Mouse (Mus musculus): ENCODE results near the gene Gm13871. TPM values are rescaled to one million over a fixed set of nuclear protein-coding genes. Genes with fewer than 3 reads are reported as not detected.
"Not testable (repeated sequence)": the region's sequence is repeated elsewhere in the genome, so short reads cannot be mapped to it uniquely, and the experiment has no call there.

Gm13871 gene
- total RNA-seq (2021): not detected
- not detected in 2 replicates for polyA plus RNA-seq (2012; rRNA removed)
- long read RNA-seq: 0 reads

DNA sequence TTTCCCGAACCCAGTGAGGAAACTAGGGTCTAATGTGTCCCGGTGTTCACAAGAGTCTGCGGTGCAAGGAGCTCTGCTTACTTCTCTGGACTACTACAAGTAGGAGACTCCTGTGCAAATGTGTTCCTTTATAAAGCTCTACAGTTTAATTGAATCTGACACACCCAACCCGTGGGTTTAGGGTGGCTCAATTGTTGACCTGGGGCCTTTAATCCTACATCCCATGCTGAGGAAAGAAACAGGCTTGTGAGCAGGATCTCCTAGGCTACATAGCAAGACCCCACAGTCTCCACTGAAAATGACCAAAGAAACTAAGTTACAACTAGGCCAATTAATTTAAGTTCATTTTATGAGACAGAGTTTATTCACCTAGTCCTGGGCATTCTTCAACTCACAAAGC lies at the start of gene Gm13871:
Gene Gm13871 (minus strand): TSS at position 101 of the 400 bp plus-strand sequence.
- not testable (repeated sequence) for DNase-seq

GRCm38 (mm10) chr4:73950375-73950896 lies 44.7 kb upstream of the Gm13871 start, which contains the start of gene 2310002L09Rik:
2310002L09Rik (minus strand) TSS chr4:73950846.
- DNase-seq: no peak

GRCm38 (mm10) chr4:73920660-73921059 lies 14.9 kb upstream of the Gm13871 start, which contains the start of gene Gm11756:
Gm11756 (minus strand) TSS chr4:73920760.
- not testable (repeated sequence) for DNase-seq

DNA sequence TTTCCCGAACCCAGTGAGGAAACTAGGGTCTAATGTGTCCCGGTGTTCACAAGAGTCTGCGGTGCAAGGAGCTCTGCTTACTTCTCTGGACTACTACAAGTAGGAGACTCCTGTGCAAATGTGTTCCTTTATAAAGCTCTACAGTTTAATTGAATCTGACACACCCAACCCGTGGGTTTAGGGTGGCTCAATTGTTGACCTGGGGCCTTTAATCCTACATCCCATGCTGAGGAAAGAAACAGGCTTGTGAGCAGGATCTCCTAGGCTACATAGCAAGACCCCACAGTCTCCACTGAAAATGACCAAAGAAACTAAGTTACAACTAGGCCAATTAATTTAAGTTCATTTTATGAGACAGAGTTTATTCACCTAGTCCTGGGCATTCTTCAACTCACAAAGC lies 14.7 kb downstream of the Gm13871 start, which contains the start of gene Gm11757:
Gene Gm11757 (minus strand): TSS at position 101 of the 400 bp plus-strand sequence.
- DNase-seq: not testable (repeated sequence)

DNA sequence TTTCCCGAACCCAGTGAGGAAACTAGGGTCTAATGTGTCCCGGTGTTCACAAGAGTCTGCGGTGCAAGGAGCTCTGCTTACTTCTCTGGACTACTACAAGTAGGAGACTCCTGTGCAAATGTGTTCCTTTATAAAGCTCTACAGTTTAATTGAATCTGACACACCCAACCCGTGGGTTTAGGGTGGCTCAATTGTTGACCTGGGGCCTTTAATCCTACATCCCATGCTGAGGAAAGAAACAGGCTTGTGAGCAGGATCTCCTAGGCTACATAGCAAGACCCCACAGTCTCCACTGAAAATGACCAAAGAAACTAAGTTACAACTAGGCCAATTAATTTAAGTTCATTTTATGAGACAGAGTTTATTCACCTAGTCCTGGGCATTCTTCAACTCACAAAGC lies 29.6 kb downstream of the Gm13871 start, which contains the start of gene Gm11758:
Gene Gm11758 (minus strand): TSS at position 101 of the 400 bp plus-strand sequence.
- not testable (repeated sequence) for DNase-seq

Other genes starting within 250 kb of the Gm13871 start
- gene Gm11239, start 237.6 kb downstream of the Gm13871 start, total RNA-seq (2021): not detected
- gene Gm11239, start 237.6 kb downstream of the Gm13871 start, polyA plus RNA-seq (2012; rRNA removed): not detected in 2 replicates
- not detected for gene Gm428, start 222.4 kb downstream of the Gm13871 start, total RNA-seq (2021)
- gene Gm428, start 222.4 kb downstream of the Gm13871 start, polyA plus RNA-seq (2012; rRNA removed): not detected in 2 replicates
- gene Rasef, start 115.0 kb downstream of the Gm13871 start, total RNA-seq (2021): not detected
- not detected in 2 replicates for gene Rasef, start 115.0 kb downstream of the Gm13871 start, polyA plus RNA-seq (2012; rRNA removed)
- gene Gm11758, start 29.7 kb downstream of the Gm13871 start, total RNA-seq (2021): not detected
- not detected in 2 replicates for gene Gm11758, start 29.7 kb downstream of the Gm13871 start, polyA plus RNA-seq (2012; rRNA removed)
- gene Gm11757, start 14.8 kb downstream of the Gm13871 start, total RNA-seq (2021): not detected
- not detected in 2 replicates for gene Gm11757, start 14.8 kb downstream of the Gm13871 start, polyA plus RNA-seq (2012; rRNA removed)
- gene Gm11756, start 14.8 kb upstream of the Gm13871 start, total RNA-seq (2021): not detected
- gene Gm11756, start 14.8 kb upstream of the Gm13871 start, polyA plus RNA-seq (2012; rRNA removed): not detected in 2 replicates
- not detected for gene 2310002L09Rik, start 44.9 kb upstream of the Gm13871 start, total RNA-seq (2021)
- not detected in 2 replicates for gene 2310002L09Rik, start 44.9 kb upstream of the Gm13871 start, polyA plus RNA-seq (2012; rRNA removed)
- gene Frmd3, start 107.5 kb upstream of the Gm13871 start, total RNA-seq (2021): under 1 TPM; 0.37 to 0.38 TPM
- 0.06 TPM in 1 of 2 replicates, not detected in the other for gene Frmd3, start 107.5 kb upstream of the Gm13871 start, polyA plus RNA-seq (2012; rRNA removed)

Measured in adrenal gland, adult 2 months (tissue).